Mouse (Mus musculus) MEL-GATA-1-ER (cell line): ENCODE measurements around the gene Tmem267.
"Not testable (repeated sequence)": the region's sequence is repeated elsewhere in the genome, so short reads cannot be mapped to it uniquely, and the experiment has no call there.

ENCODE experiments used
- DNase-seq: peaks from one replicate; pipeline ENCODE4 v3.0.0-alpha.2; 2012; ENCODE audit warnings: low read depth; ENCODE audit errors: extremely low read depth

Tmem267 gene

DNA sequence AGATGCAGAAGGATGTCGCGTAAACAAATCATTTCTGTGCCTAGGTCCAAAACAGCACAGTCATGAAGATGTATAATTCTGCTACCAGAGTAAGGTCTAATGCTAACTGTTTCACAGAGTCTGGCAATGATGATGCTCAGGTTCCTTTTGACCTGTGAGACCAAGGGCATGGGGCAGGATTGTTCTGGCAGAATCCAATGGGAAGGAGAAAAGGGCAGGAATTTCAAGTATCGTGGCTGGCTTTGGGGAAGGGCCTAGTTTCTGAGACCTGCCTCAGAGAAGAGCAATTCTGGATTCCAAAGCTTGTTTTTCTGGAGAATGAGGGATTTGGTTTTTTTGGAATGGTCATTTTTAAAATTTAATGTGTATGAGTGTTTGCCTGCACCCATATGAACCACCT, 131.0 kb downstream of the Tmem267 start:
- no peak for DNase-seq

DNA sequence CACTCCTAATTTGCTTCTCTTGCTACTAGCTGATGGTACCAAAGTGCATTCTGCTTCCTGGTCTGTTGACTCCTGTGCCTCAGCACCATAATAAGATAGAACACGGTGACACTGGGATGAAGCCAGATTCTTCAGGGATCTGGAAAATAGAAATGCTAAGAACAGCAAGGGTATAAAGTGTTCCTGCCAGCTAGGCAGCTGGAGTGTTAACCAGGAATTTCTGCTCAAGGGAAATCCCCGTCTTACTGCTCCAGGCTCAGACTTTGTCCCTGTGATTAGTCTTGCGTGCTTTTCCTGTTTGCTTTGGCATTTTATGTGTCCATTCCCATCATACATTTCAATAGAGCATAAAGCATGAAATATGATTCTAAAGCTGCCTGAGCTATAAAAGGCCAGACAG, 131.9 kb downstream of the Tmem267 start:
- no peak for DNase-seq

DNA sequence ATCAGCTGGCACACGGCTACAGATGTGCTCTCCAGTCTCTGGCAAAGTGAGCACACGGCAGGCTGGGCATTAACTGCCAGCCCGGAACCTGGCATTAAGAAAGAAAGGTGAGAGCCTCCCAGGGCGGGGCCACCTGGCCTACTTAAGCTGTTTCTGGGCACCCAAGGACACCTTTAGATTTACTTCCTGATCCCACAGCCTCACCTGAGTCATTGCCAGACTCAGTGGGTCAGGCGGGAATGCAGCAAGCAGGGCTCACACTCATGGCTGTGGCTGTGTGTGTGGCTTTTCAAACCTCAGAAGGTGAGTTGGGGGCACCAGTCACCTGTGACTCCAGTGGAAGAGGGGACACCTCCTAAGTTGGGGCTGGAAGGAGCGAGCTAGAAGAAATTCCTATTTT, 135.8 kb downstream of the Tmem267 start, which contains the start of gene Ccl28:
Gene Ccl28, plus strand, starts transcription at position 186 of the 400 bp plus-strand sequence.
- DNase-seq, result no peak

DNA sequence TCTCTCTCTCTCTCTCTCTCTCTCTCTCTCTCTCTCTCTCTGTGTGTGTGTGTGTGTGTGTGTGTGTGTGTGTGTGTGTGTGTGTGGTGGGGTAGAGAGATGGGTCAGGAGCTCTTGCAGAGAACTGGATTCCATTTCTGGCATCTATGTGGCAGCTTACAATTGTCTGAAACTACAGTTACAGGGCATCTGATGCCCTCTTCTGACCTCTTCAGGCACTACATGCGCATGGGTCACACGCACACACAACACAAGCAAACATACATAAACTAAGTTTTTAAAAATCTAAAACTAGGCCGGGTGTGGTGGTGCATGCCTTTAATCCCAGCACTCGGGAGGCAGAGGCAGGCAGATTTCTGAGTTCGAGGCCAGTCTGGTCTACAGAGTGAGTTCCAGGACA, 138.1 kb downstream of the Tmem267 start:
- DNase-seq, result not testable (repeated sequence)

DNA sequence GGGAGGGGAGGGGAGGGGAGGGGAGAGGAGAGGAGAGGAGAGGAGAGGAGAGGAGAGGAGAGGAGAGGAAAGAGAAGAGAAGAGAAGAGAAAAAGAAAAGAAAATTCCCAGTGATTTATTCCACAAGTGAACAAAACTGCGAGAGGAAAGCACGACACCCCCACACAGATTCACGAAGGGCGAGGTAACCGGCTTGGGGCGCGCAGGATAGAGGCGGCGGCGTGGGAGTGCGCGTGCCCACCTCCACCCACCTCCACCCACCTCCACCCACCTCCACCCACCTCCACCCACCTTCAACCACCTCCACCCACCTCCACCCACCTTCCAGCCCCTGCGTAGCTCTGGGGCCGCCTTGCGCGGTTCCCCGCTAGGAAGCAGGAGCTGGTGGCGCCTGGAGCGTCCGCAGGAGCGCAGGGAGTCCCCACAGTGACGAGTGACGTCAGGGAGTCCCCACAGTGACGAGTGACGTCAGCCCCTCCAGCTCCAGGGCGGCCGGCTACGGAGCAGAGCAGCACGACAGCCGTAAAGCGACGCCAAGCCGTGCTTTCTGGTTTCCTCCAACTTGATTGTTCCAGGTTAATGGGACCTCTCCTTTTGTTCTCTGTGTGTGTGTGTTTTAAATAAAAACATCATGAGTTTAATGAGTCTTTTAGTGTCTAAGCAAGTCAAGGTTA, 143.8 kb downstream of the Tmem267 start:
- no peak for DNase-seq

DNA sequence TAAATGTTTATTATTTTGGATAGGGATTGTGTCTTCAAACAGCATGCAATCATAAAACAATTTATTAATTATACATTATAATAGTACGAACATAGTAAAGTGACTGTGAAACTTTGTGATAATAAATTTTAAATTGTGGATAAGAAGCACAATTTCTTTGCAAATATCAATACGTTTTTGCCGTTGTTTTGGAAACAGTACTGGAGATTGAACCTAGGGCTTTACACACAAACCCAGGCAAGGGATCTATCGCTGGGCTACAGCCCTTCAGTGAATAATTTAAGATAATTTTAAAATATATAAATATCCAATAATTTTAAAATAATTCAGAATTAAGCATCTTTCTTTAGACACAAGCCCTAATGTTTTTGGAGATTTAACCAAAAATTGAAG, 144.3 kb downstream of the Tmem267 start:
- no peak for DNase-seq

DNA sequence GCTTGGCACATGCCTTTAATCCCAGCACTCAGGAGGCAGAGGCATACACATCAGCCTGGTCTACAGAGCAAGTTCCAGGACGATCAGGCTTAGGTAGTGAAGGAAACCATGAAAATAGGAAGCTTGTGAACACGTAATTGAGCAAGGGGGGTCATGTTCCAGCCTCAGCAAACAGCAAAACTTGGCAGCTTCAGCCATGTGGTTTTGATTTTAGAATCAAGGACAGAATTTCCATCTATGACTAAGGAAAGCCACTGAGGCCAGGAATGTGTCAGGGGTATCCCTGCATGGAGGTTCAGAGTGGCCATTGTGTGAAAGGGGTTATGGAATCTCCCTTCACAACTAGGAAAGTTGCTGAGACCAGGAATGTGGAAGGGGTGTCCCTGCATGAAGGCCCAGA, 147.7 kb downstream of the Tmem267 start:
- DNase-seq, result no peak

DNA sequence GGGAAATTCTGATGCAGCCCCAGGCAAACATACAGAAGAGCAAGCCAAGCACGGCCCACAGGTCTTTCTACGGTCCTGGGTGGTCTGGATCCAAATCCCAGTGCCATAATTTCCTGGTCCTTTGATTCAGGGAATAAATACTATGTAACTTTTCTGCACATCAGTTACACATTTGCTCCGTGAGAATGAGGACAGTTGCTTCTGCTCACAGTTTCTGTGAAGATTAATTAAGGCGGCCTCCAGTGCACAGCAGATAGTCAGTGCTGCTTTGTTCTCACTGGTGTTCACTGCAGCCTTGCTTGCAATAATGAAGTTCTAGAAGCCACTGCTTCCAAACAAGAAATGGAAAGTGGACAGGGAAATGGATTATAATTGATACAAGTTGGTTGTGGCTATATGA, 150.0 kb downstream of the Tmem267 start:
- DNase-seq, result no peak

DNA sequence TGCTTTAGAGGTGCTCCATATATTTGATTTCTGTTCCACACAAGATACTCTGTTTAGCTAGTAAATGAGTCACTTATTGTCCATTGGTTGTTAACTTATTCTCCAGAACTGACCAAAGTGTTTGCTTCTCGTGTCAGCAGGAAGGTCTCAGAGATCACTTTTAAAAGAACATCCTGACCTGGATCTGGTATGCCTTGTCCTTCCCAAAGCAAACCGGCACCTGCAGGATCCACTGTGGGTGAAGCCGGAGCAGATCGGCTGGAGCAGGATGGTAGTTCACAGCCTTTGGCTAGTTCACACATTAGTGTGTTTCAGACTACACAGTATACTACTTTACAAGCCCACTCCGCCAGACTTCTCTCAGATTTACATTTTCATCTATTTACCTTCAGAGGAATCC, 150.6 kb downstream of the Tmem267 start:
- DNase-seq, result no peak

DNA sequence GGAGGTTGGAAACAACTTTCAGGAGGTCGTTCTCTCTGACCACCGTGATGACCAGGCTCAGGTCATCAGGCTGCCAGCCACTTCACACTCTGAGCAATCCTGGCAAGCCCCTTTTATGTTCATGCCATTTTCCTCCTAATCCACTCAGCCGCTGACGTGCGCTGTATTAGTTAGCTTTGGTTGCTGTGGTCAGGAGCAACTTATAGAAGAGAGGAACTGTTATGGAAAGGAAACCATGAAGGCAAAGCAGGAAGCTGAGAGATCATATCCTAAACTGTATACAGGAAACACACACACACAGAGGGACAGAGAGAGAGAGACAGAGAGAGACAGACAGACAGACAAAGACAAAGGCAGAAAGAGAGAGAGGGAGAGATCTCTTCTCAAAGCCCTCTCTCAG, 151.5 kb downstream of the Tmem267 start:
- no peak for DNase-seq

DNA sequence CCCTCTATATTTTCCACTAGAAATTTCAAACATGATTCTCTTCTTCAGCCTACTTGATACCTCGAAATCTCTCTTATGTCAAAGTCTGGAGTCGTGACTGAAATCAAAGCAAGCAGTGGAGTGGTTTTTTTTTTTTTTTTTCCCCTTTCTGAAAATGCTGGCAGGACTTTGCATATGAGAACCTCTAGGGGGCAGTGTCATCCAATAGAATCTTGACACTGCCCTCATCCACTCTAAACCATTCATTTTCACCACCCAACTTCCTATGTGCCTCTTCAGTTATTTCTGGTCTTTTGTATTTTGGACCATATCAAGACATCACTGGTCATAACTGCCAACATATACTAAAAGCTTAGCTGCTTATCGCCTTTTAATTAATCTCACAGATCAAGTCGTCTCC, 152.7 kb downstream of the Tmem267 start:
- peak; percentile 4 for DNase-seq

DNA sequence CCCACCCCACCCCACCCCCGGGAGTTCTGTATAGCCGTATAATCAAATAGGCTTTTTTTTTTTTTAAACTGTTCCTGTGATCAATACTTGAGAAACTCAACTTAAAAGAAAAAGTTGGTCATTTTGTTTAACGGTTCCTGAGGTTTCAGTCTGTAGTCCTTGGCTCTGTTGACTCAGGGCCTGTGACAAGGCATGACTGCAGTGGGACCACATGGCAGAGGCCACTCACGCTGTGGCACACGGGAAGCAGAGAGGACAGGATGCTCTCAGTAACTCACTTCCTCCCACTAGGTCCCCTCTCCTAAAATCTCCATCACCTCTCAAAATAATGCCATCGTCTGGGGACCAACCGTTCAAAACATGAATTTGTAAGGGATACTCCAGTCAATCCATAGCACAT, 153.3 kb downstream of the Tmem267 start:
- DNase-seq, result no peak

DNA sequence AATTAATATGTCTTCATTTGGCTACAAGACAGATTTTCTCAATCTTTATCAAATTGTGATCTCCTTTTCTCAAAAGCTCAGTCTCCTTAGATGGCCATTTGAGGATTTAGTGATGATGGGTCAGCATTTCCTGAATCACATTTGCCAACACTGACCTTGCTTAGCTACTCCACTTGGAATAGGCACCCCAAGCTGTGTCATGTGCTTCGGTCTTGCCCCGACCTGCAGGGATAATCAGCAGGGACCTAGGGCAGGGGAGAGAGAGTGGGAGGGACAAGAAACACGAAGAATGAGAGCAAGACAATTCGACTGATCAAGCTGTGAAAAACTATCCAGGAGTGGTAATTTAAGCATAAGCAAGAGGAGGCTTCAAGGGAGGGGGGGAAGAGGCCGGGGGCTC, 156.9 kb downstream of the Tmem267 start:
- DNase-seq, result no peak

DNA sequence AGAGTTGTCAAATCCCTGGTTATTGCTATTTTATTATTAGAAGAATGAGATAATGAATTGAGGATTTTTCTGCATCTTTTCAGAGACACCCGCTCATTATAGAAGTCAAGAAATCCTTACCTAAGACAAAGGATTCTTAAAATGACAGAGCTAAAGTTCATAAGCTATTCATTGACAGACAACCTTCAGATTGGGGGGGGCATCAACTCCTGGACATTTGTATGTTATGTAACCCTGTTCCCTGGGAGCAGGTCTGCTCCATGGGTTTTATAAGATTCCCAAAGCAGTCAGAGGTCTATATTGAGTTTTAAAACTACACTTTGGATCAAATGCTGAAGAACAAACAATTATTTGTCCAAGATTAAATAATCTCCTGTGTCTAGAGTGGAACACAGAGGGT, 158.7 kb downstream of the Tmem267 start:
- no peak for DNase-seq

DNA sequence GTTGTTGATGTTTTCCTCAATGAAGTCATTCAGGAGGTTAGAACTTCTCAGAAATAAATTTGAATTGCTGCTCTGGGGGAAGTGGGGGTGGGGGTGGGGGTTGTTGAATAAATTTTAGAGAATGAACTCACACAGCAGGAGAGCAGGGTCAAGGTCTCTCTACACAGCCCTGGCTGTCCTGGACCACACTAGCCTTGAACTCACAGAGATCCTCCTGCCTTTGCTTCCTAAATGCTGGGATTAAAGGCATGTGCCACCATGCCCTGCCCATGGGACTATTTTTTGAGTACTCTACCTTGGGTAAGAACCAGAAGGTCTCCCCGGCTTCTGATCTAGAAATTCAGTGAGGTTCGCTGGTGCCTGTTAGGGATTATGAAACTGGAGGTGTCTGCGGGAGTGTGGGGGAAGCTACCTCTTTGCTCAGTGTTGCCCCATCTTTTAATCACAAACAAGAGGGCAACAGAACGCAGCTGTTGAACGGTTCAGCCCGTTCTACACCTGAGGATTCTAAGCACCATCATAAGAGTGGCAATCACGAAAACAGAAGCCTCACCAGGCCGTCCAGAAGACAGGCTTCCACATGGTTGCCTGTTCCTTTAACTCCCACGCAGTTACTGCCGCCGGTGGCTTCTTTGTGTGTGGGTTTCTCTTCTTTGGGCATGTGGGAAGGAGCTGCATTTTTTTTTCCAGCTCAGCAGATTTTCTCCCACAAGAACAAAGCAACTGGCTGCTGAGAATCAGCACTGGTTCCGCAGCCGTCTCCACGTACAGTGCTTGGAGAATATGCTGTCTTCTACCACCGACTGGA, 161.3 kb downstream of the Tmem267 start:
- DNase-seq, result no peak

DNA sequence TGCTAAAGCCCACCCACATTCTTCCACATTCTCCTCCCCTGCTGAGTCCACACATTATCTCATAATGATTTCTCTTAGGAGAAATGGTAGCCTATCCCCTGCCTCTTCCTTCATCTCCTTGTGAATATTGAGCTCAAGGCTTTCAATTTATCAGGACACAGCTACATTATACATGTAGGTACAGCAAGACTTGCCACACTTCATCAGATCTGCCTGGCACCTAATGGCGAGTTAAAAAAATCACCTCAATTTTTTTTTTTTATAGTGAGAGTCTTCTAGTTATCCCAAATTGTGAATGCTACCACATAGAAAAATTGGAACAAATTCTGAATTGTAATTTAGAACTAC, 161.8 kb downstream of the Tmem267 start:
- no peak for DNase-seq

DNA sequence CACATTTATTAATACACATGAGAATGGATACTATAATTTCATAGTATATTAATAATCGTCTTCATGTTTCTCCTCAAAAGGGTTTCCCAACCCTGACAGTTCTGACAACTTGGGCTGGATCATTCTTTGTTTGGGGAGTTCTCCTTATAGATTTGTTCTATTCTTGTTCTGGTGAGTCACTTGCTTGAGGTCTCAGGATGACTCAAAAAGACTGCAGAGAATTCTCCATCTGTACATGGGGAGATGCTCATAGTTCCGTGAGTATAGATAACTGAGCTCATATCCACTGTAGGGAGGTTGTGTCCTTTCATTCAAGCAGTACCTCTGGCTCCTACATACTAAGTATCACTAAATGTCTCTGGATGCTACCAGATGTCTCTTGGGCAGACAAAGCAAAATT, 166.9 kb downstream of the Tmem267 start:
- DNase-seq, result no peak

DNA sequence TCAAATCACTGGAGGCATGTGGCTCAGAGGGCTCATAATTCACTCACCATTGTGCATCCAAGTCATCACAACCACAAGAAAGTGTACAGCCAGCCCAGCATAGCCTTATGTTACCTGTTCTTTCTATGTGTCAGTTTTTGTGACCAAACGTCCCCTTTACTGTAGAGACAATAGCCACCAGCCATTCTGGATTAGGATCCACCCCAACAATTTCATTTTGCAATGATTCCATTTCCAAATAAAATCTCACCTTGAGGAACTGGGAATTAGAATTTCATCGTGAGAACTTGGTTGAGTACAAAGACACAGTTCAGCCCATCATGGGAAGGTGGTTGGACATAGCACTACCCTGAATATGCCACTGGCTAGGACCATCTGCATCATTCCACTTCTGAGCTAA, 168.4 kb downstream of the Tmem267 start:
- no peak for DNase-seq

DNA sequence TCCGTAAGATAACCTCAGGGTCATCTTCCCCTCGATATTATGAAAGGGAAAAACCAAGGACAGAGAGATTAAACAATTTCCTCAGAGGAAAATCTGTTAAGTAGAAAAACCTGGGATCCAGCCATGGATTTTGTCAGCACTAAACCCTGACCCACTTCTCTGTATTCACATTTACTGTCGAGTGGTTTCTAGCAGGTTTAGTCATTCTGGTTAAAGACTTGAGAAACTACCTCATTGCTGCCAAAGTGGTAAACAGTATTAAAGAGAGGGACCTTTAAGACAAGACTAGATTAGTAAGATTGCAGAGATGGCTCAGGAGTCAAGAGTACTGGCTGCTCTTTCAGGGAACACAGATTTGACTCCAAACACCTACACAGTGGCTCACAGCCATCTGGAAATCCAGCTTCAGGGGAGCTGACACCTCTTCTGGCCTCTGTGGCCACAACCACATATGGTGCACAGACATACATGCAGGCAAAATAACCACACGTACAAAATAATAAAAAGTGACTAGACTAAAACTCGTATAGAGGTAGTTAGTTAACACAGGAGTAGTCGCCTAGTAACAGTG, 169.1 kb downstream of the Tmem267 start:
- no peak for DNase-seq
